Mouse (Mus musculus) limb, embryonic 11.5 days (tissue): ENCODE data around the gene Il24. TPM values are rescaled to one million over a fixed set of nuclear protein-coding genes. Genes with fewer than 3 reads are reported as not detected.

Experiments
- ATAC-seq: fragments of 200-750 bp; cut with Nextera tagmentation; 2 replicates; pipeline ENCODE4 v1.8.0; 2017; ENCODE audit warnings: low read depth; ENCODE audit not compliant: insufficient number of reproducible peaks, low FRiP score, low TSS enrichment
- DNase-seq: peaks from one replicate; pipeline ENCODE4 v3.0.0-alpha.2; 2015; ENCODE audit warnings: low spot score
- H3K27ac ChIP-seq: fragments of 300-500 bp; sonication (generic); replicated peaks from 2 replicates; pipeline ENCODE4 v1.5.1; 2014; ENCODE audit warnings: low read depth, mild to moderate bottlenecking, low read length
- H3K27me3 ChIP-seq: fragments of 300-500 bp; sonication (generic); 2 replicates; pipeline ENCODE4 v1.6.1; 2014; ENCODE audit warnings: mild to moderate bottlenecking, low read length, mixed read lengths; ENCODE audit not compliant: control insufficient read depth, insufficient read depth
- H3K36me3 ChIP-seq: fragments of 300-500 bp; sonication (generic); 2 replicates; pipeline ENCODE4 v1.6.1; 2014; ENCODE audit warnings: mild to moderate bottlenecking, low read length, moderate library complexity, mixed read lengths; ENCODE audit not compliant: control insufficient read depth, insufficient read depth
- H3K4me1 ChIP-seq: fragments of 300-500 bp; sonication (generic); 2 replicates; pipeline ENCODE4 v1.6.1; 2014; ENCODE audit warnings: low read length, mixed read lengths; ENCODE audit not compliant: control insufficient read depth, insufficient read depth
- H3K4me2 ChIP-seq: fragments of 300-500 bp; sonication (generic); 2 replicates; pipeline ENCODE4 v1.6.1; 2014; ENCODE audit warnings: low read depth, mild to moderate bottlenecking, moderate library complexity; ENCODE audit not compliant: severe bottlenecking
- H3K4me3 ChIP-seq: fragments of 300-500 bp; sonication (generic); 2 replicates; pipeline ENCODE4 v1.5.1; 2014; ENCODE audit warnings: low read depth, low read length
- H3K9ac ChIP-seq: fragments of 300-500 bp; sonication (generic); 2 replicates; pipeline ENCODE4 v1.6.1; 2014; ENCODE audit warnings: mild to moderate bottlenecking, low read length
- H3K9me3 ChIP-seq: fragments of 300-500 bp; sonication (generic); 2 replicates; pipeline ENCODE4 v1.6.1; 2016; ENCODE audit warnings: low read length; ENCODE audit not compliant: control insufficient read depth
- WGBS: fragments of 180-500 bp; shearing (Covaris S2); extraction: QIAGEN DNeasy Blood & Tissue Kit; methylation state at CpG from one replicate; pipeline ENCODE4 v1.1.7; 2014; 5-methylcytosine and 5-hydroxymethylcytosine counted together
- polyA plus RNA-seq: library from polyadenylated mRNA; unstranded; fragments of >200 nt; fragmentation: Nextera tagmentation; extraction: Ambion mirVana; gene quantifications from 2 replicates; pipeline ENCODE4 v1.2.1, GENCODE M21; 2014

Gene Il24
- not detected in 2 replicates for polyA plus RNA-seq

DNA sequence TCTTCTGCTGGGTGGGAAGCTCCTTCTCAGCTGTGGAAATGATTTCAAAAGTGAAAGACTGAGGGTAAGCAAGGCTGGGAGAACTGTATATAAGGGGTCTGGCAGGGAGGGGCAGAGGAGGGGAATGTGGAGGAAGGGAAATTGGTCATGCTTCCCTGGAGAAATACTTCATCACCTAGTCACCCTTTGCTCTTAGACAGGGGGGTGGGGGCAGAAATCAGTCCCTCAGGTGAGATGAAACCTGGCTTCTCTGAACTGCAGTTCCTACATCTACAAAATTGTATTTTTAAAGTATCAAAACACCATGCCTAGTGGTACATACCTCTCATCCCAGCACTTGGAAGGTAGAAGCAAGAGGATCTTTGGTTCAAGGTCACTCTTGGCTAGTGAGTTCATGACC, at the start of gene Il24:
Gene Il24 (minus strand): TSS at position 101 of the 400 bp plus-strand sequence.
- Histone ChIP-seq H3K9me3 (no peaks in the 10 kb centered on the region), H3K27ac (no peak within 1 kb of the TSS), H3K4me2 (no peak within 1 kb of the TSS), H3K4me1 (no peaks in the 10 kb centered on the region), H3K27me3 (no peaks in the 10 kb centered on the region), H3K36me3 (no peaks in the 10 kb centered on the region), H3K4me3 (no peak within 1 kb of the TSS), H3K9ac (no peak within 1 kb of the TSS)
- no peak for ATAC-seq
- DNase-seq: no peak

DNA sequence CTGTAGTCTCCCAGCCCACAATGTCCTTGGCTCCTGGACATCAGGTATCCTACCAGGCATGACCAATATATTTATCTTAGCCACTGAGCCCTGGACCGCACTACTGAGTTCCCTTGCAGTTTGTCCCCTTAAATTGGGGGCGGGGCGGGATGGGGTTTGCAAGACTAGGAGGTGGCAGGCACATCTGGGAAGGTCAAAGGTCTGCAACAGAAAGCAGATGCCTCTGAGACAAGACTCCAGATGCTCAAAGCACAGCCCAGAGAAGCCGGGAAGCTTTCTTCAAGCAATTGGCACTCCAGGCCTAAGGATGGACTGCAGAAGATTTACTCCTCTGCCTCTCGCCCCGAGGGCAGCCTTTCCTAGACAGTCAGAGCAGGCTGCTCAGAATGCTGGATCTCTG, 49.1 kb upstream of the Il24 start:
- 5% methylated on average over 6 of the region's 6 CpGs for WGBS
- peak; percentile 59 for DNase-seq
- Histone ChIP-seq H3K9ac (no peak overlapping the region), H3K36me3 (no peaks in the 10 kb centered on the region), H3K4me2 (no peak overlapping the region), H3K4me3 (no peak overlapping the region), H3K4me1 (no peaks in the 10 kb centered on the region; the same call in none of the 2 replicates), H3K27me3 (no peaks in the 10 kb centered on the region), H3K27ac (no peak overlapping the region), H3K9me3 (no peaks in the 10 kb centered on the region)
- no peak for ATAC-seq

DNA sequence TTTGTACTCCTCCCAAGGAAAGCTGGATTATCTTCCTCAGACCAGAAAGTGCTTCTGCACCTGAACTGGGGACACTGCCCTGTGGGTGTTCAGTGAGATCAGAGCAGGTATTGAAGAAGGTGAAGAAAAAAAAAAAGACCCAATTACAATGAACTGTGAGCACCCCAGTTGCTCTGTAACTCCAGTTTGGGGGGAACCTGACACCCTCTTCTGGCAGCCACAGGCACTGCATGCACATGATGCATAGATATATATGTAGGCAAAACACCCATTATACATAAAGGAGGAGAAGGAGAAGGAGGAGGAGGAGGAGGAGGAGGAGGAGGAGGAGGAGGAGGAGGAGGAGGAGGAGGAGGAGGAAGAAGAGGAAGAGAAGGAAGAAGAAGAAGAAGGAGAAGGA, 39.2 kb upstream of the Il24 start:
- Histone ChIP-seq H3K27me3 (no peaks in the 10 kb centered on the region), H3K4me2 (no peak overlapping the region), H3K4me3 (no peak overlapping the region), H3K36me3 (no peaks in the 10 kb centered on the region), H3K27ac (no peak overlapping the region), H3K4me1 (no peaks in the 10 kb centered on the region), H3K9me3 (no peaks in the 10 kb centered on the region), H3K9ac (no peak overlapping the region)
- ATAC-seq (no peak), DNase-seq (no peak)

DNA sequence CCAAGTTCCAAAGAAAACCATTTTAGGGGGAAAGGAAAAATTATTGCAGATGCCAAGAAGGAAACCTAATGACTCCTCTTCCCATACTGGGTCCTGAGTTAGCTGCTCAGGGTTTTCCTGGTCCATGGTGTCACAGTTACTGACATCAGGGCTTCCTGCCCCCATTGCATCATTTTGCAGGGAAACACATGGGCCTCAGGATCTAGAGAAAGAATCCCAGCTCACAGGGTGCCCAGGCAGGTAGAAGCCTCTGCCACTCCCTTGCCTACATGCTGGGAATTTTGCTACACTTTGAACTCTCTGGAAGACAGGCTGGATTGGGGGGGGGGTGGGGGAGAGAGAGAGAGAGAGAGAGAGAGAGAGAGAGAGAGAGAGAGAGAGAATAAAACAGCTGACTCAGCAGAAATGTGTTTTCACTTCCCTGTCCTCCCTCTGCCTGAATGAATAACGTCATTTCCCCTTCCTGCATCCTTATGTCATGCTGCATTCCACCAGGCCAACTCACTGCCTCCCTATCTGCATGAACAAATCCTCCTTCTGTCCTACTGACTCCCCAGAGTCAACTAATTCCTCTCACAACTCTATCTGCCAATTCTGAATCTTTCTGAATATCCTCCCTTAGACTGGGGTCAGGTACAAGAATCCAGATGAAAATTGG, 31.2 kb upstream of the Il24 start:
- H3K4me3 ChIP-seq: no peak overlapping the region
- ATAC-seq: no peak
- no peak overlapping the region for H3K27ac ChIP-seq
- 16% methylated on average over 1 of the region's 1 CpGs for WGBS
- H3K9ac ChIP-seq: no peak overlapping the region
- no peaks in the 10 kb centered on the region for H3K9me3 ChIP-seq
- H3K4me1 ChIP-seq: no peaks in the 10 kb centered on the region
- no peaks in the 10 kb centered on the region for H3K27me3 ChIP-seq
- H3K4me2 ChIP-seq: no peak overlapping the region
- no peaks in the 10 kb centered on the region for H3K36me3 ChIP-seq
- no peak for DNase-seq

DNA sequence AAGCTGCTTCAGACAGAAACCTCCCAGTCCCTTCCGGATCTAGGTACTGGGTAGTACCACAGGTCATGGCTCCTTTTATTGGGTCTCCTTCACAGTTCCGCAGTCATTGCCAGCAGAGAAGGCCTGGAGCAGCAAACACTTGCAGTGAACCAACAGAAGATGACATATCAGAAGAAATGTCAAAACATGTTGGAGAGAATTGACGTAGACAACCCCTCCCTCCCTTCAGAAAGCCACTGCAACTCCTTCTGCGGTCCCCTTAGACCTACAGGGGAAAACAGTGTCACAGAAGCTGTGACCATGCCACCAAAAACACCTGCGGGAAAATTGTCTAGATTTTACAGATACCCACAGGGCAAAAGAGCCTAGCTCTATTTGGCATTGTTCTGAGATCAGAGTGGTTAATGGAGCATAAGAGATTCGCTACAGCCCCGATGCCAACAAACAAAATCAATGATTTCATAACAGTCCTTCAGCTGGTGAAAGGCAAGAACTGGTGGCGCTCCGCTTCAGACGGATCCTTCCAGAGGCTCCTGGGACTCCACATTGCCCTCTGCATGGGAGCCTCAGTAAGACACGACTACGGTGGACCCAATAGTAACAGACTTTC, 24.3 kb upstream of the Il24 start, which contains the start of gene Il20:
Gene Il20 (minus strand): TSS at position 51 of the 610 bp plus-strand sequence.
- Histone ChIP-seq H3K27me3 (no peaks in the 10 kb centered on the region), H3K4me3 (no peak within 1 kb of the TSS), H3K4me2 (no peak within 1 kb of the TSS), H3K9ac (no peak within 1 kb of the TSS), H3K4me1 (no peaks in the 10 kb centered on the region), H3K36me3 (no peaks in the 10 kb centered on the region), H3K9me3 (no peaks in the 10 kb centered on the region), H3K27ac (no peak within 1 kb of the TSS)
- ATAC-seq: no peak
- WGBS: 91% methylated on average over 12 of the region's 12 CpGs
- no peak for DNase-seq

DNA sequence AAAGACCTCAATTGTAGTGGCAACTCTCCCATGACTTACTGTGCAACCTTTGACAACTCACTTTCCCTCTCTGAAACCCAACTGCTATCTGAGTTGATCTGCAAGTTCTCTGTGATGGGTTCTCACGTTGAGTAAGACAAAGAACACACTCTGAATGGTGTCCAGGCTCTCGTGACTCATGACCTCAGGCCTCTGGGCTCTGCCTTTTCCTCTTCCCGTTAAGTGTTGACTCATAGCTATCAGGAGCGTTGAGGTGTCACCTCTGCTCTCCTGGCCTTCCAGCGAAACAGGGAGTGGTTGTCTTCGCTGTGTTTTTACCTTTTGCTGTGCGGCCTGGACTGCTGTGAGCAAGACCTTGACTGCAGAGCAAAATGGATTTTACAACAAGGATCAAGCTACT, 15.3 kb upstream of the Il24 start:
- H3K27ac ChIP-seq: no peak overlapping the region
- ATAC-seq: no peak
- no peak overlapping the region for H3K4me3 ChIP-seq
- no peaks in the 10 kb centered on the region for H3K27me3 ChIP-seq
- no peaks in the 10 kb centered on the region for H3K9me3 ChIP-seq
- no peaks in the 10 kb centered on the region for H3K36me3 ChIP-seq
- no peak for DNase-seq
- WGBS: 87% methylated on average over 7 of the region's 7 CpGs
- H3K4me2 ChIP-seq: no peak overlapping the region
- no peaks in the 10 kb centered on the region for H3K4me1 ChIP-seq
- H3K9ac ChIP-seq: no peak overlapping the region

DNA sequence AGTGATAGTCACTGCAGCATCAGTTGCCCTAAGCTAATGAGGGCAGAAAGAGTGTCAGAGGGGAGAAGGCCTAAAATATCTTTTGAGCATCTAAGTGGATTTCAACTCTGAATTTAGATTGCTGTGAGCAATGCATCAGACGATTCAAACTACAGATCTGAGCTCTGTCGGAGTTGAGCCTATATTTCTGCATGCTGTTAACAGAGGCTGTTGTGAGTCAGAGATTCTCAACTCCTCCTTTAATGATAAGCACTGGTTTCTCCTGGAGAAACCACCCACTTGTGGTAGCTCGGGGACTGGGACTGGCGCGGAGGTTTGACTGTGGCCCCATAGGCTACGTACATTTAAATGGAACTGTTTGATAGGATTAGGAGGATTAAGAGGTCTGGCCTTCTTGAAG, 7.2 kb upstream of the Il24 start:
- H3K27me3 ChIP-seq: no peaks in the 10 kb centered on the region
- no peak for ATAC-seq
- no peak overlapping the region for H3K9ac ChIP-seq
- 70% methylated on average over 6 of the region's 6 CpGs for WGBS
- H3K4me1 ChIP-seq: no peaks in the 10 kb centered on the region
- no peak overlapping the region for H3K4me3 ChIP-seq
- no peaks in the 10 kb centered on the region for H3K36me3 ChIP-seq
- no peak overlapping the region for H3K4me2 ChIP-seq
- H3K27ac ChIP-seq: no peak overlapping the region
- H3K9me3 ChIP-seq: no peaks in the 10 kb centered on the region
- no peak for DNase-seq

DNA sequence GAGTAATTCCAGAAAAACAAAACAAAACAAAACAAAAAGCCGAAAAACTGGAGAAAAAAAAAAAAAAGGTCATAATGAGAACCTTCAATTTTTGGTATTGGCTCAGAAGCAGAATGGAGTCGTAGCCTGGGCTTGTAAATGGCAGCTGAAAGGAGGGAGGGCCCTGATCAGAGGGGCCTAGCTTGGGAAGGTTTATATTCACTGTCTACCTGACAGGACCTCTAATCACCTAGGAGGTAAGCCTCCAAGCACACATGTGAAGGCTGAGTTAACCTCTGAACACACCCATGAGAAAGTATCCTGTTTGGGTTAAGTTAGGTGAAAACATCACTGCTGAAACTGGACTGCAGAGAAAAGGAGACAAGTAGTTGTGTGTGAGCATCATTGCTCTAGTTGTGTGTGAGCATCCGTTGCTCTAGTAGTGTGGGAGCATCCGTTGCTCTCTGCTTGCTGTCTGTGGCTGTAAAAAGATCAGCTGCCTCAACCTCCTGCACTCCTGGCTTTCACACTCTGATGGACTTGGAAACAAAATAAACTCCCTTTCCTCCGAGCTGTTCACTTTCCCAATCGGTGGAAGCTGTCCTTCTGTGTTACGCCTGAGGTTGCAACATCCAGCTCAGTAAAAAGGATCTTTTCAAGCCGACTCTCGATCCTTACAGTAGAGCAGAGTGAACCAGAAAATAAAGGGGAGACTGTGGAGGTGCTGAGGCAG, 6.2 kb upstream of the Il24 start:
- H3K4me3 ChIP-seq: no peak overlapping the region
- no peak overlapping the region for H3K4me2 ChIP-seq
- no peaks in the 10 kb centered on the region for H3K4me1 ChIP-seq
- no peak overlapping the region for H3K9ac ChIP-seq
- no peaks in the 10 kb centered on the region for H3K9me3 ChIP-seq
- no peaks in the 10 kb centered on the region for H3K27me3 ChIP-seq
- no peaks in the 10 kb centered on the region for H3K36me3 ChIP-seq
- no peak for DNase-seq
- no peak overlapping the region for H3K27ac ChIP-seq
- WGBS: 76% methylated on average over 9 of the region's 9 CpGs
- no peak for ATAC-seq
